In genomic region chr2:4516819-4517552, GRCm38 (mm10) we compare ENCODE assay signal across 8 mouse cellular contexts.
DNase-seq lines count a peak whose midpoint lies in the region; ATAC-seq and TF ChIP-seq lines count a peak whose summit lies in the region.

No protein-coding gene starts in this region.

- ATAC-seq in common myeloid progenitor, adult 5-6 weeks (replicated peaks; ENCODE audit: low read depth, poor library complexity, severe bottlenecking): 0 out of 2 replicates have a peak, but pooled peaks have one; percentile 18
- peak; percentile 42 for ATAC-seq in heart, postnatal 0 days (ENCODE audit: insufficient read depth, low read depth)

- DNase-seq in left cerebral cortex, postnatal 14 days (ENCODE audit: low spot score in 2 of 2): peak; percentile 37 to 61
- DNase-seq in left cerebral cortex, adult 18-20 months (ENCODE audit: low spot score in 2 of 2): no peak
- DNase-seq in heart, postnatal 0 days (ENCODE audit: low spot score): peak; percentile 64
- DNase-seq in lung, postnatal 10 days: peak; percentile 70
- DNase-seq in spleen, postnatal 36 days (ENCODE audit: low spot score in 2 of 2): no peak
- no peak for DNase-seq in frontal cortex, postnatal 25 days (ENCODE audit: low spot score in 2 of 2)
- no peak for DNase-seq in embryo, embryonic 10 days (ENCODE audit: low spot score)

- peaks cover 10% of the 10 kb centered on the region; the same call in 1 of the 2 replicates for H3K4me1 ChIP-seq in heart, postnatal 0 days (ENCODE audit: control insufficient read depth, insufficient read depth)

- H3K9me3 ChIP-seq in heart, postnatal 0 days (replicated peaks; ENCODE audit: control insufficient read depth, low read length): no peaks in the 10 kb centered on the region

- 13% methylated on average over 7 of the region's 7 CpGs for WGBS in heart, postnatal 0 days

- H3K9ac ChIP-seq in heart, postnatal 0 days (replicated peaks; ENCODE audit: low read depth, low read length): no peak overlapping the region

- no peak for TF ChIP-seq CTCF in heart, postnatal 0 days (IDR thresholded peaks at IDR 0.05; ENCODE audit: low read depth)

- H3K27ac ChIP-seq in heart, postnatal 0 days (ENCODE audit: low read depth): peak overlapping the region; percentile 88

- intact Hi-C loops in left cerebral cortex, postnatal 14 days (cut with DNase I): no loop called here

- TF ChIP-seq EP300 in heart, postnatal 0 days (IDR thresholded peaks at IDR 0.05; ENCODE audit: low read depth): no peak

- no peaks in the 10 kb centered on the region for H3K36me3 ChIP-seq in heart, postnatal 0 days (replicated peaks; ENCODE audit: control insufficient read depth, insufficient read depth, low read length)

- H3K4me3 ChIP-seq in heart, postnatal 0 days (ENCODE audit: low read depth, low read length): peak overlapping the region; percentile 25

- H3K27me3 ChIP-seq in heart, postnatal 0 days (ENCODE audit: control insufficient read depth, insufficient read depth, low read length): no peaks in the 10 kb centered on the region

- peak overlapping the region; percentile 49 for H3K4me2 ChIP-seq in heart, postnatal 0 days (ENCODE audit: low read depth, low read length)

Comparison
In these comparisons a context has a peak if more than half of its experiments do, and no peak if none do; other contexts are left out.
1. DNase-seq: peak in left cerebral cortex, postnatal 14 days (2 of 2), heart, postnatal 0 days (single experiment) and lung, postnatal 10 days (single experiment); none in left cerebral cortex, adult 18-20 months (0 of 2), spleen, postnatal 36 days (0 of 2), frontal cortex, postnatal 25 days (0 of 2) and embryo, embryonic 10 days (single experiment).